Mouse (Mus musculus) lung, embryonic 14.5 days (tissue): ENCODE measurements around the gene Lypd5. TPM values are rescaled to one million over a fixed set of nuclear protein-coding genes. Genes with fewer than 3 reads are reported as not detected.

ENCODE experiments used
- ATAC-seq: fragments of 200-750 bp; cut with Nextera tagmentation; 2 replicates; pipeline ENCODE4 v1.8.0; 2017; ENCODE audit warnings: mild to moderate bottlenecking, moderate TSS enrichment, moderate library complexity; ENCODE audit not compliant: insufficient read depth
- DNase-seq: peaks from one replicate; pipeline ENCODE4 v3.0.0-alpha.2; 2015
- H3K27ac ChIP-seq: fragments of 300-500 bp; sonication (generic); 2 replicates; pipeline ENCODE4 v1.5.1; 2014; ENCODE audit warnings: low read depth, mild to moderate bottlenecking, moderate library complexity
- H3K27me3 ChIP-seq: fragments of 300-500 bp; sonication (generic); 2 replicates; pipeline ENCODE4 v1.6.1; 2014; ENCODE audit warnings: low read length, control low read depth; ENCODE audit not compliant: insufficient read depth
- H3K36me3 ChIP-seq: fragments of 300-500 bp; sonication (generic); 2 replicates; pipeline ENCODE4 v1.6.1; 2014; ENCODE audit warnings: control low read depth; ENCODE audit not compliant: insufficient read depth
- H3K4me1 ChIP-seq: fragments of 300-500 bp; sonication (generic); 2 replicates; pipeline ENCODE4 v1.6.1; 2014; ENCODE audit warnings: antibody characterized with exemption, control low read depth; ENCODE audit not compliant: insufficient read depth
- H3K4me2 ChIP-seq: fragments of 300-500 bp; sonication (generic); 2 replicates; pipeline ENCODE4 v1.6.1; 2014; ENCODE audit warnings: mild to moderate bottlenecking
- H3K4me3 ChIP-seq: fragments of 300-500 bp; sonication (generic); 2 replicates; pipeline ENCODE4 v1.5.1; 2014; ENCODE audit warnings: low read depth, low read length
- H3K9ac ChIP-seq: fragments of 300-500 bp; sonication (generic); 2 replicates; pipeline ENCODE4 v1.6.1; 2014
- H3K9me3 ChIP-seq: fragments of 300-500 bp; sonication (generic); 2 replicates; pipeline ENCODE4 v1.6.1; 2016; ENCODE audit warnings: low read depth, low read length, control low read depth
- CTCF ChIP-seq: IDR thresholded peaks from 2 replicates; pipeline ENCODE4 v1.5.1; 2016; ENCODE audit warnings: antibody characterized with exemption, low read depth
- WGBS: fragments of 180-500 bp; shearing (Covaris S2); extraction: QIAGEN DNeasy Blood & Tissue Kit; methylation state at CpG from one replicate; pipeline ENCODE4 v1.1.7; 2014; 5-methylcytosine and 5-hydroxymethylcytosine counted together
- polyA plus RNA-seq: library from polyadenylated mRNA; unstranded; fragments of >200 nt; fragmentation: Nextera tagmentation; extraction: Ambion mirVana; gene quantifications from 2 replicates; pipeline ENCODE4 v1.2.1, GENCODE M21; 2014

The Lypd5 gene
- polyA plus RNA-seq = not detected in 2 replicates

GRCm38 (mm10) chr7:24348896-24349295 is at the start of gene Lypd5:
Lypd5 (plus strand) TSS chr7:24349196.
- no peak for TF ChIP-seq CTCF
- ATAC-seq (no peak), DNase-seq (no peak)
- no peaks in the 10 kb centered on the region for H3K27me3 ChIP-seq
- H3K4me3 ChIP-seq = no peak within 1 kb of the TSS
- H3K4me1 ChIP-seq = no peaks in the 10 kb centered on the region
- H3K27ac ChIP-seq = no peak within 1 kb of the TSS
- no peak within 1 kb of the TSS for H3K4me2 ChIP-seq
- H3K9ac ChIP-seq = no peak within 1 kb of the TSS
- no peaks in the 10 kb centered on the region for H3K36me3 ChIP-seq
- no peaks in the 10 kb centered on the region for H3K9me3 ChIP-seq
- 39% methylated on average over 6 of the region's 6 CpGs for WGBS

GRCm38 (mm10) chr7:24299823-24300481 is 49.0 kb upstream of the Lypd5 start:
- H3K9me3 ChIP-seq = no peaks in the 10 kb centered on the region
- no peaks in the 10 kb centered on the region for H3K27me3 ChIP-seq
- H3K4me2 ChIP-seq = peak overlapping the region; percentile 91
- peak overlapping the region; percentile 54 for H3K9ac ChIP-seq
- H3K4me3 ChIP-seq = peak overlapping the region; percentile 72
- H3K36me3 ChIP-seq = peaks cover 31% of the 10 kb centered on the region
- peak; percentile 25; the same call in 1 of the 2 replicates for ATAC-seq
- peaks cover 6% of the 10 kb centered on the region; the same call in 1 of the 2 replicates for H3K4me1 ChIP-seq
- under 1% methylated on average over 18 of the region's 18 CpGs for WGBS
- peak overlapping the region; percentile 93; the same call in 1 of the 2 replicates for H3K27ac ChIP-seq
- no peak for TF ChIP-seq CTCF
- peak; percentile 39 for DNase-seq

- WGBS = 1% methylated on average over 13 of the region's 13 CpGs
- H3K27me3 ChIP-seq = no peaks in the 10 kb centered on the region
- peak within 1 kb of the TSS; percentile 67 for H3K27ac ChIP-seq
- DNase-seq = peak; percentile 82
- H3K9ac ChIP-seq = peak within 1 kb of the TSS; percentile 54
- H3K4me1 ChIP-seq = peaks cover 6% of the 10 kb centered on the region; the same call in 1 of the 2 replicates
- peak within 1 kb of the TSS; percentile 72 for H3K4me3 ChIP-seq
- no peaks in the 10 kb centered on the region for H3K9me3 ChIP-seq
- H3K36me3 ChIP-seq = peaks cover 22% of the 10 kb centered on the region
- no peak for TF ChIP-seq CTCF
- peak; percentile 73 for ATAC-seq
- peak within 1 kb of the TSS; percentile 91 for H3K4me2 ChIP-seq
These were observed 48.2 kb upstream of the Lypd5 start, which contains the start of gene Zfp61 for GRCm38 (mm10) chr7:24300771-24301282. Zfp61 (minus strand) TSS chr7:24301232.

DNA sequence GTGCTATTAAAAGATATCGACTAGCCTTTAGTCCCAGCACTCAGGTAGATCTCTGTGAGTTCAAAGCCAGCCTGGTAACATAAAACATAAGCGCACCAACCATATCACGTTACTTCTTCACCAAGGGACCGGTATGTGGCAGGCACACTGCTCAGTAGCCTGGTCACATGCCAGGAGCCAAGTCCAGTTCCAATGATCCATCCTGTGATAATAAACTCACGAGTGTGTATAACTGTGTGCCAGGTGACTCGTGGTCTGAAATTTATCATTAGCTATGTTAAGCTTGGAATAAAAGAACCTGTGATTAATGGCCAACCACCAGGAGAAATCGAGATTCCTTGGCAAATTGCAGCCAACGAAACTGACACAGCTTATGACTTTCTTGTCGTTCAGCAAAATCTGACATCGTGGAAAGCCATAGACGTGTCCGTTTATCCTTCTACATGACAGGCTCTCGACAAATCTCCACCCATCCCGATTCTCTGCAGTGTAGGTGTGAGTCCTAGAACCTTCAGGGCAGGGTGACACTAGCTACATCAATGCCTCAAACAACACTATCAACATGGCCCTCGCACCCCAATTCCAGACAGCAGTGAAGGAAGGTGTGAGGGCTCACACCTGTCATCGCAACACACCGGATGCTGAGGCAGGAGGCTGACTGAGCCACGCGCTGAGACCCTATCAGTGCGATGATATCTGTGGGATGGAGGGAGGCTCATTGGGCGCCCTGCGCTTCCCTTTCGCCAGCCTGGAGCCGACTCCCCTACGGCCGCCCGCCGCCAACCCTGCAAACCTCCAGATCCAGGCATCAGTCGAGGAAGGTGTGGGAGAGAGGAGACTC is 33.0 kb upstream of the Lypd5 start:
- DNase-seq = no peak
- peak; percentile 80 for ATAC-seq
- TF ChIP-seq CTCF = no peak
- H3K27me3 ChIP-seq = no peaks in the 10 kb centered on the region
- H3K27ac ChIP-seq = peak overlapping the region; percentile 72
- H3K9ac ChIP-seq = peak overlapping the region; percentile 64
- 22% methylated on average over 29 of the region's 29 CpGs for WGBS
- no peaks in the 10 kb centered on the region for H3K9me3 ChIP-seq
- peaks cover 19% of the 10 kb centered on the region for H3K36me3 ChIP-seq
- peak overlapping the region; percentile 66 for H3K4me3 ChIP-seq
- 0 out of 2 replicates have a peak, but pooled peaks cover 4% of the 10 kb centered on the region for H3K4me1 ChIP-seq
- H3K4me2 ChIP-seq = peak overlapping the region; percentile 88

- Histone ChIP-seq H3K27me3 (no peaks in the 10 kb centered on the region), H3K27ac (peak within 1 kb of the TSS; percentile 72), H3K4me3 (peak within 1 kb of the TSS; percentile 66), H3K9ac (peak within 1 kb of the TSS; percentile 64), H3K4me2 (peak within 1 kb of the TSS; percentile 88), H3K4me1 (0 out of 2 replicates have a peak, but pooled peaks cover 4% of the 10 kb centered on the region), H3K9me3 (no peaks in the 10 kb centered on the region), H3K36me3 (peaks cover 12% of the 10 kb centered on the region; the same call in 1 of the 2 replicates)
- DNase-seq (peak; percentile 99), ATAC-seq (peak; percentile 97)
- TF ChIP-seq CTCF = no peak
- 1% methylated on average over 33 of the region's 33 CpGs for WGBS
These were observed 32.4 kb upstream of the Lypd5 start, which contains the start of gene Zfp94 for GRCm38 (mm10) chr7:24316567-24317092. Zfp94 (minus strand) TSS chr7:24316666.

GRCm38 (mm10) chr7:24318942-24319341 is 30.1 kb upstream of the Lypd5 start:
- 0 out of 2 replicates have a peak, but pooled peaks cover 4% of the 10 kb centered on the region for H3K4me1 ChIP-seq
- H3K4me3 ChIP-seq = no peak overlapping the region
- no peak overlapping the region for H3K4me2 ChIP-seq
- H3K36me3 ChIP-seq = no peaks in the 10 kb centered on the region
- no peak for TF ChIP-seq CTCF
- H3K27ac ChIP-seq = no peak overlapping the region
- no peaks in the 10 kb centered on the region for H3K27me3 ChIP-seq
- 64% methylated on average over 6 of the region's 6 CpGs for WGBS
- H3K9ac ChIP-seq = no peak overlapping the region
- ATAC-seq = no peak
- DNase-seq = no peak
- 0 out of 2 replicates have a peak, but pooled peaks cover 2% of the 10 kb centered on the region for H3K9me3 ChIP-seq
